Comparison of ENCODE assay signal across 15 mouse cellular contexts in the genomic region with DNA sequence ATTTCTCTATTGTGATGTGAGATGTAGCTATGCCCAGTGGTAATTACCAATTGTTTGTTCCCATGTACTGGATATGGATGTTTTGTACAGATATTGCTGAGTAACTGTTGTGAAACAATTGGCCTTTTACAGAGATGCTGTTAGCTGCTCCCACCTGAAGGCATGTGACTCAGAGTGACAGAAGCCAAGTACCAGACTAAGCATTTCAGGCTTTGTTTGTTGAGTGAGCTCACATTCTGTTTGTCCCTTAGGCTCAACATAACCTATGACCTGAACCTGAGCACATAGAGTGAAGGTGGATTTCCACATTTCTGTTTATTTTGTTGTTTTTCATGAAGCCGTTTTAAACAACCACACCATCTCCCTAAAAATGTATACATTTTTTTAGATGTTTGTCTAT.
"Had no signal": no experiment of that assay in that cellular context is flagged by ENCODE, and none has a peak within 500 bp of the region (broad histone marks: within the 10 kb centered on the region; RNA-seq: fewer than 3 reads in every experiment).

No protein-coding gene starts in this region.

- ATAC-seq: intestine, postnatal 0 days; lung, postnatal 0 days; midbrain, embryonic 13.5 days had no signal

- H3K36me3 ChIP-seq: limb, embryonic 13.5 days; midbrain, embryonic 13.5 days; neural tube, embryonic 15.5 days; stomach, embryonic 15.5 days had no signal

- DNase-seq: kidney, adult 8-10 months; kidney, postnatal 36 days; layer of hippocampus, adult 9-11 months; layer of hippocampus, postnatal 36 days; left cerebral cortex, postnatal 4 days; lung, adult 2 months; lung, postnatal 36 days; thymus, postnatal 36 days had no signal

- H3K4me3 ChIP-seq: limb, embryonic 13.5 days; midbrain, embryonic 13.5 days; myocyte; neural tube, embryonic 15.5 days; stomach, embryonic 15.5 days had no signal

- H3K9me3 ChIP-seq: limb, embryonic 13.5 days; midbrain, embryonic 13.5 days; neural tube, embryonic 15.5 days; stomach, embryonic 15.5 days had no signal

- H3K4me1 ChIP-seq: limb, embryonic 13.5 days; midbrain, embryonic 13.5 days; neural tube, embryonic 15.5 days; stomach, embryonic 15.5 days had no signal

- H3K27me3 ChIP-seq: limb, embryonic 13.5 days; midbrain, embryonic 13.5 days; neural tube, embryonic 15.5 days; stomach, embryonic 15.5 days had no signal

- H3K27ac ChIP-seq: limb, embryonic 13.5 days; midbrain, embryonic 13.5 days; neural tube, embryonic 15.5 days; stomach, embryonic 15.5 days had no signal

- H3K9ac ChIP-seq: limb, embryonic 13.5 days; midbrain, embryonic 13.5 days; neural tube, embryonic 15.5 days; stomach, embryonic 15.5 days had no signal

- H3K4me2 ChIP-seq: limb, embryonic 13.5 days; midbrain, embryonic 13.5 days; neural tube, embryonic 15.5 days; stomach, embryonic 15.5 days had no signal
